In the genomic region with DNA sequence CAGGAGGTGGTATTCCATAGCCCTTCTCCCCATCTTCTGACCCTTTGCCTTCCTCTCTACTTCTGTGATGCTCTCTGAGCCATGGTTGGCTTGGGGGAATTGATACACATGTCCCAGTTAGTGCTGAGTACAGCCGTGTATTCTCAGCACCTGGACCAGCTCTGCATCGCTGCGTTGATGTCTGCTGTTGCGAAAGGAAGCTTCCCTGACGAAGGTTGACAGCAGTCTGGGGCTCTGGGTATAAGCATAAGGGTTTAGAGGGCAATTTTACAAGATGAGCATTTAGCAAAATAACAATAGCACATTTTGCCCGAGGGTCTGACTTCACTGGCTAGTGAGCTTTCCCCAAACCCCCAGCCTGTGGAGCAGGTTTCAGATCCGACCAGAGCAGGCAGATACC, we compare ENCODE assay signal across 32 mouse cellular contexts. TPM values are rescaled to one million over a fixed set of nuclear protein-coding genes. Genes with fewer than 3 reads are reported as not detected.
"Had no signal": no experiment of that assay in that cellular context is flagged by ENCODE, and none has a peak within 500 bp of the region (broad histone marks: within the 10 kb centered on the region; RNA-seq: fewer than 3 reads in every experiment).

No protein-coding gene starts in this region.

- H3K9me3 ChIP-seq: limb, embryonic 10.5 days; limb, embryonic 12.5 days; limb, embryonic 13.5 days; limb, embryonic 15.5 days; liver, embryonic 12.5 days; liver, embryonic 13.5 days; liver, embryonic 15.5 days; lung, embryonic 15.5 days; midbrain, embryonic 10.5 days; midbrain, embryonic 12.5 days; midbrain, embryonic 13.5 days; midbrain, embryonic 15.5 days had no signal

- H3K9ac ChIP-seq: limb, embryonic 12.5 days; limb, embryonic 13.5 days; limb, embryonic 15.5 days; liver, embryonic 12.5 days; liver, embryonic 13.5 days; liver, embryonic 14.5 days; liver, embryonic 15.5 days; liver, postnatal 0 days; lung, embryonic 14.5 days; lung, embryonic 15.5 days; midbrain, embryonic 12.5 days; midbrain, embryonic 13.5 days; midbrain, embryonic 15.5 days had no signal

- H3K4me3 ChIP-seq: left cerebral cortex, adult 2 months; limb, embryonic 10.5 days; limb, embryonic 12.5 days; limb, embryonic 13.5 days; limb, embryonic 15.5 days; liver, embryonic 12.5 days; liver, embryonic 13.5 days; liver, embryonic 15.5 days; lung, embryonic 15.5 days; megakaryocyte, embryonic 14.5 days; midbrain, embryonic 10.5 days; midbrain, embryonic 12.5 days; midbrain, embryonic 13.5 days; midbrain, embryonic 15.5 days; myocyte had no signal

- H3K27ac ChIP-seq: left cerebral cortex, adult 2 months; limb, embryonic 10.5 days; limb, embryonic 12.5 days; limb, embryonic 13.5 days; limb, embryonic 15.5 days; liver, embryonic 12.5 days; liver, embryonic 13.5 days; liver, embryonic 14.5 days; liver, embryonic 15.5 days; lung, embryonic 15.5 days; macrophage; midbrain, embryonic 10.5 days; midbrain, embryonic 12.5 days; midbrain, embryonic 13.5 days; midbrain, embryonic 15.5 days had no signal

- ATAC-seq: liver, embryonic 12.5 days; liver, postnatal 0 days; lung, postnatal 0 days; midbrain, embryonic 13.5 days; midbrain, embryonic 15.5 days; midbrain, embryonic 16.5 days had no signal

- H3K36me3 ChIP-seq: limb, embryonic 10.5 days; limb, embryonic 12.5 days; limb, embryonic 13.5 days; limb, embryonic 15.5 days; liver, embryonic 12.5 days; liver, embryonic 13.5 days; liver, embryonic 15.5 days; lung, embryonic 15.5 days; midbrain, embryonic 10.5 days; midbrain, embryonic 12.5 days; midbrain, embryonic 13.5 days; midbrain, embryonic 15.5 days had no signal

- H3K4me2 ChIP-seq: limb, embryonic 12.5 days; limb, embryonic 13.5 days; limb, embryonic 15.5 days; liver, embryonic 11.5 days; liver, embryonic 12.5 days; liver, embryonic 13.5 days; liver, embryonic 15.5 days; lung, embryonic 14.5 days; lung, embryonic 15.5 days; midbrain, embryonic 11.5 days; midbrain, embryonic 12.5 days; midbrain, embryonic 13.5 days; midbrain, embryonic 15.5 days had no signal

- H3K27me3 ChIP-seq: limb, embryonic 12.5 days; limb, embryonic 13.5 days; limb, embryonic 15.5 days; liver, embryonic 12.5 days; liver, embryonic 13.5 days; liver, embryonic 15.5 days; lung, embryonic 15.5 days; midbrain, embryonic 12.5 days; midbrain, embryonic 15.5 days had no signal

- DNase-seq: left cerebral cortex, postnatal 4 days; liver; liver, embryonic 13.5 days; liver, postnatal 0 days; lung, adult 18-20 months; lung, adult 2 months; lung, embryonic 14.5 days; lung, postnatal 10 days; lung, postnatal 14 days; lung, postnatal 36 days; lung, postnatal 4 days; midbrain, embryonic 14.5 days had no signal

- H3K4me1 ChIP-seq: limb, embryonic 12.5 days; limb, embryonic 13.5 days; limb, embryonic 15.5 days; liver, embryonic 12.5 days; liver, embryonic 13.5 days; liver, embryonic 15.5 days; lung, embryonic 15.5 days; megakaryocyte, embryonic 14.5 days; midbrain, embryonic 10.5 days; midbrain, embryonic 12.5 days had no signal

RNA-seq across cellular contexts. Expression of gene Cd83, which starts 29.0 kb away (rescaled TPM):
- polyA plus RNA-seq: myocyte had no signal
